Mouse (Mus musculus) kidney, postnatal 36 days (tissue): ENCODE results near the gene Golgb1.

Experiments used
- DNase-seq, 2 experiments: peaks; one replicate each; pipeline ENCODE4 v3.0.0; 2021 to 2022; ENCODE audit warnings: mixed read lengths in 2 of 2

The Golgb1 gene

DNA sequence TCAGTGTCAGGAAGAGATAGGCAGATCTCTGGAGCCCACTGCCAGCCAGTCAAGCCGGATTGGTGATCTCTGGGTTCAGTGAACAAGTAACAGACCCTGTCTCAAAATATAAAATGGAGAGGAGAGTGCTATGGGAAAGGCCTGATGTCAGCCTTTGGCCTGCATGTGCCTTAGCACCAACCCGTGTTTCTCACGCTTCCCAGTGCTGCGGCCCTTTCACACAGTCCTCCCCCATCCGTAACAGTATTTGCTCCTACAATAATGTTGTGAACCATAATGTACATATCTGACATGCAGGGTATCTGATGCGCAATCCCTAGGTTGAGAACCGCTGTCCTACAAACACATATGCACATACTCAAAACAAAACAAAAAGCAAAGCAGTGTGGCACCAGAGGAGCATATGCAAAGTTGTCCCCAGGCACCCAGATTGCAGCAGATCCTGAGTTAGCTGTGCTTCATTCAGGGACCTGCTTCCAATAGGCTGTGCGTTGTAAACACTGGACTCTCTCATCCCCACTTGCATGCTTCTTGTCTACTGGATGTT, 46.2 kb downstream of the Golgb1 start:
- no peak for DNase-seq

DNA sequence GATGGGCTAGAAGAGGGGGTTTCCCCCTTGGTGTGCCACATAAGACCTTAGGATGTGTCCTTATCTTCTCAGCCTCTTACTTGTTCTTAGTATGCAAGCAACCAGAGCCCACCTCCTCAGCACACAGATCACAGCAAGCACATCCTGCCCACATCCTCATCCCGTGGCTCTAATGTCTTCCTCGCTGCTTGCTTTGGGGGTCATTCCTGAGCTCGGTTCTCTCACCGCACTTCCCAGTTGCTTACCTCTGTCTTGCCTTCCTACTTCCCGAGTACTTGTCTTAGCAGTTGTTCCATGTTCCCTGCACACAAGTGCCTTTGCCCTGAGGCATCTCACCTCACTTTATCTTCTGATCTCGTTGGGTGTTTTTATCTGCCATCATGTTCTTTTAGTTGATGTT, 47.0 kb downstream of the Golgb1 start:
- no peak for DNase-seq

DNA sequence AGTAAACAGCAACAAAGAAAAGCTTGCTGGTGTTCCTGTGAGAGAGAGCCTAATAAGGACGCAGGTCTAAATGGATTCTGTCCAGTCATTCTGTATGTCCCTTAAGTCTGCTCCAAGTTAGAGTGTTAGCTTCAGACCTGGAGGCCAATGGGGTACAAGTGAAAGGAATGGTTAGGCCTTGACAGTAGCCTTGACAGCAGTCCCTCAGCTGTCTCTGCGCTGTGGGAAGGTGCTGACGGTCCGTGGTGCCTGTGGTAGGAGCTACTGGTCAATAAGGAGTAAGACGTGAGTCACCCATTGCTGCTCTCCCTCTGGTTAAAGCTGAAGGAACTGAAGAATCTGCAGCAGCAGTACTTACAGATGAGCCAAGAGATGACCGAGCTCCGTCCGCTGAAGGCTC, 49.4 kb downstream of the Golgb1 start:
- no peak for DNase-seq

DNA sequence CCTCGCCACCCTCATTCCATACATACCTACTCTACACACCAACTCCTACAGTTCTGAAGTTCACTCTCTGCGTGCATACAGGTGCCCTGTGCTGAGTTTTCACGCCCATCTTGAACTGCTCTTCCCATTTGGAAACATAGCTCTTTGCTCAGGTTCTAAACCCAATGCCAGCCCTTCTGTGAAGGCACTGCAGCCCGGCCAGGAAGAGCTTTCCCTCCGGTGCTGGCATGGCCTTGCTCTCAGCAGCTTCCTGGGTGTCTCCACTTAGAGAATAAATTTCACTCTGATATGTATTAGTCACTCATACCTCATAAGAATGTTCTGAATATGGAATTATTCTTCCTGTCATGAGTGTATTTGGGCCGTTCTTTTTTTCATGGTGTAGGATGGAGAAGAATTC, 50.4 kb downstream of the Golgb1 start:
- DNase-seq: no peak

DNA sequence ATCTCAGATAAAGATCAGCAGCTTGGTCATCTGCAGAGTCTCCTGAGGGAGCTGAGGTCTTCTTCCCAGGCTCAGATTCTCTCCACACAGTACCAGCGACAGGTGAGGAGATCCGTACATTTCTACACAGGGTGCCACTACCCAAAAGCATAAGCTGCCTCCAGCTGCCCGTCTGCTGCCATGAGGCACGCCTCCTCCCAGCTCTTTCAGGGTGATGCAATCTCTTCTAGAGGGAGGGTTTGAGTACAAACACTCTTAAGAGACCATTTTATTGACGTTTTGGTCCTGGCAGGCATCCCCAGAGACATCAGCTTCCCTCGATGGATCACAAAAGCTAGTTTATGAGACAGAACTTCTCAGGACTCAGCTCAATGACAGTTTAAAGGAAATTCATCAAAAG, 50.9 kb downstream of the Golgb1 start:
- no peak for DNase-seq

DNA sequence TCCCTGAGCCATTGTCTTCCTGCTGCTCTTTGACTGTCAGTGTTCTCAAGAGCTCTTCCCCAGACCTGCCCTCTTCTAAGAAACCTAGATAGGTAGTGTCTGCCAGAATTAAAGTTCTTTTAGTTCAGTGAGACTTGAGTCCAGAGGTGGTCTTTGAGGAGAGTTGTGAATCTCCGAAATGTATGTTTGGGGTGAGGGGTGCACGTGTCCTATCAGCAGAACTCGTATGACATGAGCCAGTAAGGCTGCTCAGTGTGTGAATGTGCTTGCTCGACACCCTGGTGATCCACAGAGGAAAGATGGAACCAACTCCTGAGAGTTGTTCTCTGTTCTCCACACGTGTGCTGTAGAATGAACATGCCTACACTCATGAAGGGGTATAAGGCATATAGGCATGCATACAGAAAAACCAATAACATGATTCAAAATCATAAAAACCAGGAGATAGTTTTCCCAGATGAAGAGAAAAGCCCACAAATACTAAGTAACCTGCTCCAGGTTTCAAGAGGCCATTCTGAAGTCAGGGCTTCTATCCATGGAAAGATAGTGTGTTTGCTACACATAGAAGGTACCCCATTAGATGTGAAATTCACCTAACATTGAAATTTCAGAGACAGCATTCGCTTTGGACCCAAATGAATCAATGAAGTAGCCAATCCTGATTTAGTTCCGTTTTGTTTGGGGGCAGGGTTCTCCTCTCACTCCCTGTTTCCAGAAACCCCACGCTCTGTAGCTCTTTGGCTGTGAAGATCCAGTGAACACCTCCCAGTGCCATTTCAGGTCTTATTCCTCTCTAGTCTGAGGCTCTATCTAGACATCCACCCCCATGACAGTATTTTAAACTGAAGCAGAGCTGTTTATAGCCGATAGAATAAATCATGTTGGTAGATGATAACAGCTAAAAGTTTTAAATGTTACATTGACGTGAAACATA, 51.8 kb downstream of the Golgb1 start:
- no peak for DNase-seq

DNA sequence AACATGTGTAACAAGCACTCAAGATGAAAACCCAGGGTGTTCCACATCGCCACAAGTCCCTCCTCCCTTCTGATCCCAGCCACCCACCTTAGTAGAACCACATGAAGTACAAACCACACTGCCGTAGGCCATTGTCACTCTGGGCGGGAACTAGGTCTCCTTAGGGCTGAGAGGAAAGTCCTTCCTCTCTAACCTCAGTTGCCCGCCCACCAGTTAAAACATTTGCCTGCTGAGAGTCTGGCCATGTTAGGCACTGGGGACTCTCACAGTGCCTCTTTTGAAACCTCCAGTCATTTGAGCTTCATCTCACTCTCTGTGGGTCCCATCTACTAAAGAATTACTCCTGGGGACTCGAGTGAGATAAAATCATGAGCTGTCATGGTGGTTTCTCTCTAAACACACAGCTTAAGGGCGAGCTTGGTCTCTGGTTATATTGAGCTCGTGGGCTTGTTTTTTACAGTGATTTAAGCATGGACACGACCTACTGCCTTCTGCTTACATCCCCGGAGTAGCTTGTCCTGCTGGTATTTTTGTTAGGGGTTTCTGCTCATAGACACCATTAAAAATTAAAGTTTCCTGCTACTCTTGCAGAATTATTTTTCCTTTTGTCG, 52.7 kb downstream of the Golgb1 start:
- DNase-seq: no peak

DNA sequence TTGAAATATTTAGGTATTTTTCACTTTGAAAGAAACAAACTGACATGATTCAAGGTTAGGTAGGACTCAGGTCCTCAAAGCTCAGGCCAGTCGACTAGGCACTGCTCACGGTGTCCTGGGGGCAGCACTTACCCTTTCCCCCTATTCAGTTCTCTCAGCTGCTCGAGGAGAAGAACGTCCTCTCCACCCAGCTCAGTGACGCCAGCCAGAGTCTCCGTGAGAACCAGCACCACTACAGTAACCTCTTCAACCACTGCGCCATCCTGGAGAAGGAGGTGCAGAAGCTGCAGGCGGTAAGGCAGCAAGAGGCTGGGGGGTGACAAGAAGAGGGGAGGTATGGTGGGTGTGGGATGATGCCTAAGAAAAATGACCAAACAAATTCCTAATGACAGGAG, 53.2 kb downstream of the Golgb1 start:
- DNase-seq: no peak

DNA sequence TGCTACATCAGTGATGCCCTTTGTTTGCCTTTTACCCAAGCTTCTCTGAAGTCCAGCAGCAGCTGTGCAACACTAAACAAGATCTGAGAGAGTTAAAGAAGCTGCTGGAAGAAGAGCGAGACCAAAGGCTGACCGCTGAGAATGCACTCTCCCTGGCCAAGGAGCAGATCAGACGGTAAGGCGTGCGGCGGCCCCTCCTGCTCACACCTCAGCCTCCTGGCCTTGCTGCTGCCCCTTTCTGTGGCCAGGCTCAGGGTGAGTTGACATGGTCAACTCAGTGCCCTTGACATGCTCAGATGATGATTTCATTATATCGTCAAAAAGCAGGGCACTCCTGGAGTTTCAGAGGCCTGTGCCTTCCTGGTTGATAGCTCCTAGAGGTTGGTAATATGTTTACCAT, 54.3 kb downstream of the Golgb1 start:
- no peak for DNase-seq

DNA sequence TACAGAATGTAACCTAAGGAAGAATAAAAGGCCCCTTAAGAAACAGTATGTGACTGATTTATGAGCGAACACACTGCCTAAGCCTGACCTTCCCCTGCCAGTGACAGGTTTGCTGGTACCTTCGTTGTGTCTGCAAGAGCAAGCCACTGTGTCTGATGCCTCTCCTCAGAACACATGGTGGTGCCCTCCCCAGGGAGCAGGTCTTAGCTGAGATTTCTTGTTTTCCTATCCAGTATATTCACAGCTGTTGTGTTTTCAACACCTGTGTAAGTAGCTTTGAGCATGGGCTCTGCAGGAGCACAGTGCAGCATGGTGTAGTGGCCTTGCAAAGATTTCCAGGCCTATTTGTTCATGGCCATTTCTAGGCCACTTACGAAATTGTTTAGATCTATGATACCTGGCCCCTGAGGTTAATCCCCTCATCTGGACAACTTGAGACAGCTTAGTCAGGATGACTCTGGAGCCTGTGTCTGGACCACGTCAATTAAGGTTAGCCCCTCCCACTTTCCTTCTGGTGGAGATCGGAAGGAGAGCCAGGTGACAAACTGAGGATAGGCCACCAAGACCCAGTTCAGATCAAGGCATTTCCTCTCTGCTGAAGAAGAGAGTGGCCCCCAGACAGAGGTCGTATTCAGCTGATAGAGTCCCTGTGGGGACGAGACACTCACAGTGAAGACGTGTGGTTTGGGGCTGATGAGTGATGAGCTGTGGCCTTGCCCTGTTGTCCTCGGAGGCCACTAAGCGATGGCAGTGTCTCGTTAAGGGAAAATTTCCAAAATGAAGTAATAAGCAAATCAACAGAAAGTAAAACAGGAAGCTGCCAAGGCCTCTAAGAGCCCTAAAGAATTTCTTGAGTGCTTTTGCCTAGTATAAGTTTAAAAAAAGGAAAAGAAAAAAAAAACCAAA, 55.5 kb downstream of the Golgb1 start:
- DNase-seq: no peak

DNA sequence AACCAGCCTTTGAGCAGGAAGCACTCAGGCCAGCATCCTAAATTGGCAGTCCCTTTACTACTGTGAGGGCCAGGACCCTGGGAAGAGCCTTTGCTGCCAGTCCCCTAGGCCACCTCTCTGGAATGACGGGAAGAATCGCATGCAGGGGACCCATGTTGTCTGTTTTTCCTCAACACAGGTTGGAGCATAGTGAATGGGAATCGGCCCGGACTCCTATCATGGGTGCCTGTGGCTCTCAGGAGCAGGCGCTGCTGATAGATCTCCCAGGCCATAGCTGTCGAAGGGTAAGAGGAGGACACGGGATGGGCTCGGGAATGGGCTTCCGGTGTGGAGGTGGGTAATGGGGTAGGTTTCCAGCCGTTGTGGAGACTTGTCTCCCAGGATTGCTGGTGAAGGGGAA, 56.4 kb downstream of the Golgb1 start:
- no peak for DNase-seq

DNA sequence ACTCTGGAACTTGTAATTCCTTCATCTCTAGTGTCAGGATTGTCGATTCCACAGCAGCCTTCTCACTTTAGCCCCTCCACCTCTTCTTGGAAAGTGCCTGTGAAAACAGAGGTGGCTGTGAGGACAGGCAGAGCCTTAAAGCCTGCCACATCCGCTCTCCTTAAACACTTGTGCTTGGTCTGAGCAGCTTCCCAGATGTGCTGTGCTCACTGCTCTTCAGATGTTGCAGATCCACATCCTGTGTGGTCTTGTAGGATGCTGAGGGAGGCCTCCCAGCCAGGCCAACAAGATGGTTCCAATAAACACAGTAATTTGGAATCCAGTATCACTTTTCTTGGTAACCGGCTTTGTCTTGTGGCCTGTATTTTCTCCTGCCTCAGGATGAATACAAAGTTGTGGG, 57.0 kb downstream of the Golgb1 start:
- no peak for DNase-seq

DNA sequence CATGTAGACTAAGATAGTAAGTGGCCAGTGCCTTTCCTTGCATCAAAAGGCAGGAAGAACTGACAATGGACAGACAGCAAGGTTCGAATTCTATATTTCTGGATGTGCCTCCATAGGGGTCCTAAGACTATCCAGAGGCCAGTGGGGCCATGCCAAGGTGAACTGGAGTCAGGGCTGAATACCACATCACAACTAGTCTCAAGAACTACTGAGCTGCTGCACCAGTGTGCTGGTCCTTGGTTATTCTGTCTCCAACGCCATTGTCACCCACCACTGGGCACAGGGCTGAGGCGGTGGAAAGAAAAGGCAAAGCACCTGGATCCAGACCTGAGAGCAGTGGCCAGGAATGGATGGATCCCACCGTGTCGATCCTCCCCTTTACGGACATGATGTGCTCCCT, 57.6 kb downstream of the Golgb1 start:
- DNase-seq: no peak

DNA sequence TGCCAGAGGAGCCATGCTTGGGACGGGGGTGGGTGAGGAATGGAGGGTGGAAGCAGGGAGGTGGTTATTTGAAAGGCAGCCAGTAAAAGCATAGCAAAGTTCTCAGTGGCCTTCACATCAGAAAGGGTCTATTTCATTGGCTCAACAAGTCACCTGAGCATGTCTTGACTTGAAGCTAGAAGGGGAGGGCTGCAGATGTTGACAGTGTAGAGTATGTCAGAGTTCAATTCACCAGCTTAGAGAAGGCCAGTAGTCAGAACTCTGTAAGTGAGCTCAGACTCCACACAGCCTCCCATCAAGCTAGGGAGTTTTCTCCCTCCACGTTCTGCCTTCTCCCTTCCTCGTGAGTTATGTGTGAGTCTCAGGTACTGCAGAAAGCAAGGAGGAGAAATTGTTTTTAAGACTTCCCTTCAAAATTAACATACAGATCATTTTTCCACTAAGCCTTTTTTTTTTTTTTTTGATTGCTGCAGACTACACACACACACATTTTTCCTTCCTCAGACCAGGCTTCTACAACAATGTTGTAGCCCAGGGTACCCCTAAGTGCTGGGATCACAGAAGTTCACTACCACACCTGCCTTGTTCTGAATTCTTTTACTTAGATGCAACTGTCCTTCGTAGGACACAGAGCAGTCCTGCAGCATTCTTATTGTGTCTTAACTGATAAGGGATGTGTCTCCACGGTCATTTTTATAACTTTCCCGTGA, 59.3 kb downstream of the Golgb1 start:
- DNase-seq: peak; percentile 11 to 29

DNA sequence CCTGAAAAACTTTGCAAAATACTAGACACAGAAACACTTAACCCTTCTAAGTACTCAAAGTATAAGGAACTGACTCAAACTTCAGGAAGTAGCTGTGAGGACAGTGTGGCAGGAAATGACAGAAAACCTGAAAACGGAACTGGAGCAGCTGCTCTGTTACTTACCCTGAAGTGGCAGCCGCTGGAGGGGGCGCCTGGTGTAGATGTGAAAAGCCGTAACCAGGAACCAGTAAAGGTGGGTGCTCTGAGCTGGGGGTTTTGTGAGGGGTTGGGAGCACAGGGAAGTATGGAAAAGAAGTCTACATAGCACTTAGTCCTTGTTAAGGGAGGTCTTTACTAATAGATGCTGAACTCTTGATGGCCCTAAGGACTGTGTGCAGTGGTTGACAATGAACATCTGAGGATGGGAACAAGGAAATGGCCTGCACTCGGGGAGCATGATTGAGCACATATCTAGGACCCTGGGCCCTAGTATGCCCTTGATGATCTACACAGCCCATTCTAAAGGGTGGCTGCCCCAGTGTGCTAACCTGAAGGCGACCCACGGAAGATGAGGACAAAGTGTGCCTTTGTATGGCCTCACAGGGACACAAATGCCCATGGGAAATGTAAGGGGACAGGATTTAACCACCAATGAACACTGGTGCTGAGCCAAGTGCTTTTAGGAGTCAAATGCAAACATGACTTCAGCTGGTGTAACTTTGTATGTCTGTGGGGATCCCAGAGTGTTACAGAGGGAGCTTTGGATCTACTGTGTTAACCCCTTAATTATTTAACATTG, 60.1 kb downstream of the Golgb1 start, which contains the start of gene Hcls1:
Hcls1 (plus strand) TSS at position 143 of the 780 bp plus-strand sequence.
- DNase-seq: peak; percentile 28 to 47

DNA sequence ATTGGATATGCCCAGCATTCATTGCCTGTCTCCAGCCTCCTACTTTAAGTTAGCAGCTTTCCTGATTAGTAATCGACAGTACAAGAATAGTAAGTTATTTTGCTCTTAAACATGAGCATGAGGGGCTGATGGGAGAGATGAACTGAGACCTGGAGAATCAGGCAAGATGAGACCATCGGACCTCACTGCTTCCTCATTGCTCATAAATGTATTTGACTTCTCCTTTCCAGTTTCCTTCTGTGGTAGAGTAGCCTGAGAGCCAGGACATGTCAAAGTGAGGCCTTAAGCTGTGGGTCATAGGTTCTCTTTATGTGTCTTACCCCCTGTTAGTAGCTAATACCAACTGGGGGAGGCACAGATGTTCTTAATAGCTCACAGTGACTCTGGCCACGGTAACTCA, 60.9 kb downstream of the Golgb1 start:
- no peak for DNase-seq

DNA sequence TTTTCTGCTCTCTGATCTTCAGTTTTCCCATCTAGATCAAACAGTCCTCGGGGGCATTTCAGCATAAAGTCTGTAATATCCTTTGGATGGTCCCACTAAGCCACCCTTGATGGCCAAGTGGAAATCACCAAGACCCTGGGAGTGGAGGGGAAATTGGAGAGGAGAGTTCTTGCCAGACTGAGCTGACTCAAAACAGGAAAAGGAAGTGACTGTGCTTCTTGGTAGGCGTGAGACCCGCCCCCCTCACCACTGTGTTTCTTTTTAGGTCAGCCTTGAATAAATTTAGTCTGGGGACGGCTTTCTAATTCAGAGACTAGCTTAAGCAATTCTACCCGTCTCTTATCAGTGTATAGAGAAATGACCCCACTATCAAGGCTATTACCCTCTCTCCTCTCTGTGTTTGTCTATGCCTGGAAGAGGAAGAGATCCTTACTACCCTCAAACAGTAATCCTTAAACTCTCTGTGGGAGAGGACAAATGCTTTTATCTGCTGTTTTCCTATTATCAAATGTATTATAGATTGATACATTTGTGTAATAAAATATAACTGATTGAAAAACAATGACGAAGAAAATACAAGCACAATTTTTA, 66.3 kb downstream of the Golgb1 start:
- DNase-seq: peak; percentile 39 to 44

DNA sequence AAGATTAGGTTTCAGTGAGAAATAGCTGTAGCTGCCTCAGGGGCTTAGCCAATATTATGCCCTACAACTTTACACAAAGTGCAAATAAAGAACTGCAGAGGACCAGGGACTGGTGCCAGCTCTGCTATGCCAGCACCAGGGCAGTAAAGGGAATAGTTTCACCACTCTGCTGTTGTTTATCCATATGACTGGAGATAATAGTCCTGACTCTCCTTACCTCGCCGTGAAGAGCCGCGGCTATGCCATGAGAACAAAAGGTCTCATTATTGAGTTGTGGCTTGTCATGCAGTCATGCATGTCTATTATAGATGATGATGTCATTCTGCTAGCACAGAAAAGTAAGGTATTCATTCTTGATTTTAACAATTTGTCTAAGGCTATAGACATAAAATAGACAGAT, 67.0 kb downstream of the Golgb1 start:
- no peak for DNase-seq

DNA sequence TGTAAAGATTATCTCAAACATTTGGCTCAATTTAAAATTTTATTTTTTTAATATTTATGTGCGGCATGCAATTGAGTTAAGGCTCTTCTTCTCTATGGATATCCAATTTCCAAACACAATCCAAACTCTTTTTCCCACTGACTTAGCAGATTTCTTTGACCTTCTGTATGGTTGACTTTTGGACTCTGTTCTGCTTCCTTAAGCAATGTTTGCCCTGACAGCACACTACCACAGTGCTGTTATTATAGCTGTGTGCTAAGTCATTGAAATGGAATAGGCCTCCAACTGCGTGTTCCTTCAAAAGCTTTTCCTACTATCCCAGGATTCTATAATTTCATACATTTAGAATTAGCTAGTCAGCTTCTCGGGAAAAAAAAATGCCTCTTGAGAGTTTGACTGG, 68.7 kb downstream of the Golgb1 start:
- DNase-seq: peak; percentile 19 to 70

DNA sequence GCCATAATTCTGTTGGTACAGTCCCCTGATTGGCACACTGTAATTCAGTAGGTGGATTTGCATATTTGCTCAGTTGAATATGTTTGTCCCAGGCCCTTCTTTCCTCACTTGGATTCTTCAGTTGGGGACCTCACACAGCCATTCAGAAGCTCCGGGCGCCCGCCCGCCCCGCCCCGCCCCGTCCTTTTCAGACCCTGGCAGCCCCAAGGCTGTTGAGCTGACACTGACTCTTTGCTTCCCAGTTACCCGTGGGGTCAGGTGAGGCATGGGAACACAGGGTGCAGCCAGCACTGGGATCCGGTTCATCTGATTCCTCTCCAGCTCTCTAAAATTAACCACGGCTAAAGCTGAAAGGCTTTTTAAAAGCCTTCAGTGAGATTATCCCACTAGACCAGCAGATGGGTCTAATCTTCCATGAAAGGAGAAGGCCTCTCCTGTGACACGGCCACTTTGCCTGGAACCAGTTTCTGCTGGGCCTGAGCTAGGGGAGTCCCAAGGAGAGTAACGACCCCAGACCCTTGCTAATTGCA, 70.0 kb downstream of the Golgb1 start:
- peak; percentile 79 to 88 for DNase-seq
